Mouse (Mus musculus) megakaryocyte progenitor cell, adult 5-6 weeks (primary cell): Measurements from ENCODE around the gene Fnd3c2. TPM values are rescaled to one million over a fixed set of nuclear protein-coding genes. Genes with fewer than 3 reads are reported as not detected.
"Not testable (repeated sequence)": the region's sequence is repeated elsewhere in the genome, so short reads cannot be mapped to it uniquely, and the experiment has no call there.

Experiments used
- ATAC-seq: replicated peaks from 2 replicates; pipeline ENCODE4 v1.8.0; 2016; ENCODE audit warnings: mild to moderate bottlenecking, moderate TSS enrichment, inconsistent platforms; ENCODE audit not compliant: poor library complexity
- total RNA-seq, 2 experiments: library from RNA; stranded (forward) in 1 of 2; stranded (reverse) in 1 of 2; fragments of 157-497, 149-512 nt in 1 of 2; fragments of 200-1000 nt in 1 of 2; gene quantifications; 2 replicates each; pipeline versions ENCODE4 v1.2.3 to v1.2.4; 2015 to 2017

Fnd3c2 gene
- total RNA-seq (2015) (not detected in 2 replicates), total RNA-seq (2017) (not detected in 2 replicates)

- no peak for ATAC-seq
Measured at GRCm38 (mm10) chrX:106255276-106255675, at the start of gene Fnd3c2. Fnd3c2 (minus strand) TSS chrX:106255376.

GRCm38 (mm10) chrX:106284441-106284840 lies 29.3 kb upstream of the Fnd3c2 start:
- no peak for ATAC-seq

GRCm38 (mm10) chrX:106221058-106221457 lies 34.1 kb downstream of the Fnd3c2 start, which contains the start of gene Taf9b:
Taf9b (minus strand) TSS chrX:106221158.
- ATAC-seq = no peak

- ATAC-seq = peak; percentile 98
Measured at GRCm38 (mm10) chrX:106219171-106220032, 35.8 kb downstream of the Fnd3c2 start.

- ATAC-seq = no peak
Measured at GRCm38 (mm10) chrX:106209100-106209499, 46.1 kb downstream of the Fnd3c2 start.

- ATAC-seq = peak; percentile 55; the same call in 1 of the 2 replicates
Measured at GRCm38 (mm10) chrX:106198904-106199303, 56.3 kb downstream of the Fnd3c2 start.

- 0 out of 2 replicates have a peak, but pooled peaks have one; percentile 39 for ATAC-seq
Measured at GRCm38 (mm10) chrX:106197308-106197707, 57.9 kb downstream of the Fnd3c2 start.

- not testable (repeated sequence) for ATAC-seq
Measured at GRCm38 (mm10) chrX:106194361-106194760, 60.8 kb downstream of the Fnd3c2 start.

GRCm38 (mm10) chrX:106190091-106190490 lies 65.1 kb downstream of the Fnd3c2 start:
- ATAC-seq = no peak

GRCm38 (mm10) chrX:106189356-106189755 lies 65.8 kb downstream of the Fnd3c2 start:
- peak; percentile 24 for ATAC-seq

GRCm38 (mm10) chrX:106187737-106188136 lies 67.4 kb downstream of the Fnd3c2 start:
- peak; percentile 54 for ATAC-seq

- ATAC-seq = peak; percentile 92
Measured at GRCm38 (mm10) chrX:106186713-106187649, 68.2 kb downstream of the Fnd3c2 start, which contains the start of gene Pgk1. Pgk1 (plus strand) TSS chrX:106187100.

- no peak for ATAC-seq
Measured at GRCm38 (mm10) chrX:106185706-106186105, 69.5 kb downstream of the Fnd3c2 start.

Other genes with a start within 250 kb of the Fnd3c2 start
- 71.6 and 77.2 TPM in 2 replicates for gene Magt1, start 243.5 kb downstream of the Fnd3c2 start, total RNA-seq (2015)
- 91.2 and 112 TPM in 2 replicates for gene Magt1, start 243.5 kb downstream of the Fnd3c2 start, total RNA-seq (2017)
- 356 and 368 TPM in 2 replicates for gene Cox7b, start 239.7 kb downstream of the Fnd3c2 start, total RNA-seq (2015)
- 459 and 491 TPM in 2 replicates for gene Cox7b, start 239.7 kb downstream of the Fnd3c2 start, total RNA-seq (2017)
- 3.9 and 8.3 TPM in 2 replicates for gene Atp7a, start 228.1 kb downstream of the Fnd3c2 start, total RNA-seq (2015)
- 3.5 and 4.2 TPM in 2 replicates for gene Atp7a, start 228.1 kb downstream of the Fnd3c2 start, total RNA-seq (2017)
- gene Tlr13, start 112.2 kb downstream of the Fnd3c2 start, total RNA-seq (2015) = 1.3 and 1.6 TPM in 2 replicates
- gene Tlr13, start 112.2 kb downstream of the Fnd3c2 start, total RNA-seq (2017) = 1.00 and 1.4 TPM in 2 replicates
- gene Pgk1, start 68.3 kb downstream of the Fnd3c2 start, total RNA-seq (2015) = 406 and 427 TPM in 2 replicates
- 339 and 366 TPM in 2 replicates for gene Pgk1, start 68.3 kb downstream of the Fnd3c2 start, total RNA-seq (2017)
- gene Taf9b, start 34.2 kb downstream of the Fnd3c2 start, total RNA-seq (2015) = 6.4 and 11.1 TPM in 2 replicates
- gene Taf9b, start 34.2 kb downstream of the Fnd3c2 start, total RNA-seq (2017) = 1.0 and 4.1 TPM in 2 replicates
- not detected in 2 replicates for gene Fndc3c1, start 230.0 kb upstream of the Fnd3c2 start, total RNA-seq (2015)
- not detected in 2 replicates for gene Fndc3c1, start 230.0 kb upstream of the Fnd3c2 start, total RNA-seq (2017)